Mouse (Mus musculus): ENCODE data around the gene Prima1.

The Prima1 gene

GRCm38 (mm10) chr12:103226121-103226520, 15.8 kb downstream of the Prima1 start:
- DNase-seq (ENCODE audit: low spot score), result no peak

GRCm38 (mm10) chr12:103223671-103224070, 18.3 kb downstream of the Prima1 start:
- DNase-seq (ENCODE audit: low spot score), result no peak

GRCm38 (mm10) chr12:103215877-103216610, 25.9 kb downstream of the Prima1 start:
- DNase-seq (ENCODE audit: low spot score), result no peak

- no peak for DNase-seq (ENCODE audit: low spot score)
Measured at GRCm38 (mm10) chr12:103214797-103215196, 27.2 kb downstream of the Prima1 start.

GRCm38 (mm10) chr12:103214270-103214669, 27.7 kb downstream of the Prima1 start:
- DNase-seq (ENCODE audit: low spot score), result peak; percentile 34

- no peak for DNase-seq (ENCODE audit: low spot score)
Measured at GRCm38 (mm10) chr12:103213591-103213990, 28.4 kb downstream of the Prima1 start.

GRCm38 (mm10) chr12:103211078-103211477, 30.9 kb downstream of the Prima1 start:
- DNase-seq (ENCODE audit: low spot score), result no peak

GRCm38 (mm10) chr12:103209581-103209980, 32.4 kb downstream of the Prima1 start:
- no peak for DNase-seq (ENCODE audit: low spot score)

GRCm38 (mm10) chr12:103205561-103205960, 36.4 kb downstream of the Prima1 start:
- DNase-seq (ENCODE audit: low spot score), result no peak

GRCm38 (mm10) chr12:103202592-103203544, 39.1 kb downstream of the Prima1 start:
- DNase-seq (ENCODE audit: low spot score), result no peak

GRCm38 (mm10) chr12:103192996-103193395, 49.0 kb downstream of the Prima1 start:
- no peak for DNase-seq (ENCODE audit: low spot score)

- DNase-seq (ENCODE audit: low spot score), result no peak
Measured at GRCm38 (mm10) chr12:103189771-103190170, 52.2 kb downstream of the Prima1 start.

- no peak for DNase-seq (ENCODE audit: low spot score)
Measured at GRCm38 (mm10) chr12:103188223-103188622, 53.7 kb downstream of the Prima1 start.

GRCm38 (mm10) chr12:103187020-103187419, 54.9 kb downstream of the Prima1 start:
- no peak for DNase-seq (ENCODE audit: low spot score)

GRCm38 (mm10) chr12:103183057-103183456, 58.9 kb downstream of the Prima1 start:
- DNase-seq (ENCODE audit: low spot score), result no peak

GRCm38 (mm10) chr12:103168892-103169291, 73.1 kb downstream of the Prima1 start:
- DNase-seq (ENCODE audit: low spot score), result no peak

GRCm38 (mm10) chr12:103164101-103165030, 77.6 kb downstream of the Prima1 start:
- no peak for DNase-seq (ENCODE audit: low spot score)

- no peak for DNase-seq (ENCODE audit: low spot score)
Measured at GRCm38 (mm10) chr12:103163596-103163995, 78.4 kb downstream of the Prima1 start.

- no peak for DNase-seq (ENCODE audit: low spot score)
Measured at GRCm38 (mm10) chr12:103160721-103161120, 81.2 kb downstream of the Prima1 start.

- DNase-seq (ENCODE audit: low spot score), result no peak
Measured at GRCm38 (mm10) chr12:103159016-103159415, 82.9 kb downstream of the Prima1 start.

- no peak for DNase-seq (ENCODE audit: low spot score)
Measured at GRCm38 (mm10) chr12:103157129-103157910, 84.6 kb downstream of the Prima1 start.
